Mouse (Mus musculus) cerebellum, adult 9-11 months (tissue): ENCODE measurements around the gene Cox5a.

Source experiments
- DNase-seq: peaks from one replicate; pipeline ENCODE4 v3.0.0; 2022

The Cox5a gene

GRCm38 (mm10) chr9:57565741-57566221 lies 44.7 kb downstream of the Cox5a start:
- no peak for DNase-seq

GRCm38 (mm10) chr9:57566846-57567245 lies 45.8 kb downstream of the Cox5a start:
- no peak for DNase-seq

- no peak for DNase-seq
Observed at GRCm38 (mm10) chr9:57568500-57568899, 47.4 kb downstream of the Cox5a start.

- no peak for DNase-seq
Observed at GRCm38 (mm10) chr9:57574397-57574796, 53.3 kb downstream of the Cox5a start.

GRCm38 (mm10) chr9:57575577-57575976 lies 54.5 kb downstream of the Cox5a start:
- DNase-seq, result no peak

GRCm38 (mm10) chr9:57577144-57577849 lies 56.2 kb downstream of the Cox5a start:
- no peak for DNase-seq
